23 mouse cellular contexts compared by ENCODE assay signal in the genomic region with DNA sequence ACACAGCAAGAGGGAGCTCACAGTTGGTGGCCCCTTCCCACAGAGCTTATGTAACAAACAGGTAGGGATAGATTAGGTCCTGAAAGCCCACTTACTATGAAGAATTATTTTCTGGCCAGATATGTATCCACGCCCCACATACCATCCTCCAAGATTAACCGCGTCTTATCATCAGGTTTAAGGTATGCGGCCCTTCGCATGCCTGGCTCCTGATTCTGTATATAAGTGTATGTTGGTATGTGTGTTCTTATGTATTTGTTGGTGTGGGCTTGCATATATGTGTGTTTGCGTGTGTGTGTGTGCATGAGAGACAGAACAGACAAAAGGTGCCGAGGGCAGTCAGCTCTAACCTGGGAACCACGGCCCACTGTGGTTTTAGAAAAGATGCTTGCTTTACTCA.
A peak's percentile ranks its signal among the peaks of the same experiment; 100 is the strongest.
DNase-seq lines count a peak whose midpoint lies in the region; ATAC-seq lines count a peak whose summit lies in the region.
"Had no signal": no experiment of that assay in that cellular context is flagged by ENCODE, and none has a peak within 500 bp of the region (broad histone marks: within the 10 kb centered on the region; RNA-seq: fewer than 3 reads in every experiment).

No protein-coding gene starts in this region.

- H3K27me3 ChIP-seq in embryonic facial prominence, embryonic 14.5 days (replicated peaks; ENCODE audit: control insufficient read depth, insufficient read depth, low read length): no peaks in the 10 kb centered on the region
- H3K27me3 ChIP-seq in embryonic facial prominence, embryonic 10.5 days (replicated peaks; ENCODE audit: low read depth, poor library complexity, severe bottlenecking): no peaks in the 10 kb centered on the region
- no peaks in the 10 kb centered on the region for H3K27me3 ChIP-seq in heart, embryonic 15.5 days
- H3K27me3 ChIP-seq in heart, embryonic 12.5 days (replicated peaks): no peaks in the 10 kb centered on the region
- H3K27me3 ChIP-seq in lung, embryonic 15.5 days: no peaks in the 10 kb centered on the region
- H3K27me3 ChIP-seq: embryonic facial prominence, embryonic 15.5 days; hindbrain, embryonic 12.5 days; hindbrain, embryonic 15.5 days had no signal

- H3K9me3 ChIP-seq in embryonic facial prominence, embryonic 14.5 days (ENCODE audit: control insufficient read depth, low read length): no peaks in the 10 kb centered on the region
- H3K9me3 ChIP-seq in embryonic facial prominence, embryonic 10.5 days: no peaks in the 10 kb centered on the region
- H3K9me3 ChIP-seq in heart, embryonic 15.5 days (replicated peaks): no peaks in the 10 kb centered on the region
- no peaks in the 10 kb centered on the region for H3K9me3 ChIP-seq in heart, embryonic 12.5 days (replicated peaks)
- H3K9me3 ChIP-seq in lung, embryonic 15.5 days: no peaks in the 10 kb centered on the region
- H3K9me3 ChIP-seq: embryonic facial prominence, embryonic 15.5 days; heart, embryonic 10.5 days; hindbrain, embryonic 12.5 days; hindbrain, embryonic 15.5 days had no signal

- H3K4me1 ChIP-seq in embryonic facial prominence, embryonic 14.5 days (ENCODE audit: control insufficient read depth, insufficient read depth, low read length): peaks cover 4% of the 10 kb centered on the region; the same call in 1 of the 2 replicates
- peaks cover 11% of the 10 kb centered on the region for H3K4me1 ChIP-seq in embryonic facial prominence, embryonic 10.5 days
- peaks cover 3% of the 10 kb centered on the region; the same call in 1 of the 2 replicates for H3K4me1 ChIP-seq in heart, embryonic 15.5 days (replicated peaks)
- H3K4me1 ChIP-seq in heart, embryonic 12.5 days (replicated peaks): peaks cover 11% of the 10 kb centered on the region; the same call in 1 of the 2 replicates
- 0 out of 2 replicates have a peak, but pooled peaks cover 5% of the 10 kb centered on the region for H3K4me1 ChIP-seq in lung, embryonic 15.5 days
- H3K4me1 ChIP-seq: embryonic facial prominence, embryonic 15.5 days; heart, embryonic 10.5 days; hindbrain, embryonic 12.5 days; hindbrain, embryonic 15.5 days had no signal

- peaks cover 32% of the 10 kb centered on the region for H3K36me3 ChIP-seq in embryonic facial prominence, embryonic 14.5 days (ENCODE audit: control insufficient read depth, insufficient read depth, low read length)
- H3K36me3 ChIP-seq in embryonic facial prominence, embryonic 10.5 days (replicated peaks): peaks cover 38% of the 10 kb centered on the region
- H3K36me3 ChIP-seq in heart, embryonic 15.5 days: no peaks in the 10 kb centered on the region
- 0 out of 2 replicates have a peak, but pooled peaks cover 5% of the 10 kb centered on the region for H3K36me3 ChIP-seq in heart, embryonic 12.5 days
- peaks cover 6% of the 10 kb centered on the region; the same call in 1 of the 2 replicates for H3K36me3 ChIP-seq in lung, embryonic 15.5 days
- H3K36me3 ChIP-seq: hindbrain, embryonic 12.5 days; hindbrain, embryonic 15.5 days had no signal

- 0 out of 2 replicates have a peak overlapping the region, but pooled peaks have one; percentile 10 for H3K27ac ChIP-seq in embryonic facial prominence, embryonic 14.5 days (replicated peaks; ENCODE audit: low read depth, low read length)
- H3K27ac ChIP-seq in embryonic facial prominence, embryonic 10.5 days (replicated peaks): no peak overlapping the region
- H3K27ac ChIP-seq in heart, embryonic 15.5 days: peak overlapping the region; percentile 27; the same call in 1 of the 2 replicates
- no peak overlapping the region for H3K27ac ChIP-seq in heart, embryonic 12.5 days (ENCODE audit: poor library complexity, severe bottlenecking)
- peak overlapping the region; percentile 8; the same call in 1 of the 2 replicates for H3K27ac ChIP-seq in lung, embryonic 15.5 days
- H3K27ac ChIP-seq: embryonic facial prominence, embryonic 15.5 days; gastrocnemius, adult 2 months; heart, embryonic 10.5 days; hindbrain, embryonic 12.5 days; hindbrain, embryonic 15.5 days had no signal

- WGBS in embryonic facial prominence, embryonic 14.5 days: 90% methylated on average over 8 of the region's 8 CpGs
- 96% methylated on average over 8 of the region's 8 CpGs for WGBS in embryonic facial prominence, embryonic 10.5 days
- WGBS in heart, embryonic 15.5 days: 75% methylated on average over 8 of the region's 8 CpGs
- 77% methylated on average over 8 of the region's 8 CpGs for WGBS in heart, embryonic 12.5 days
- WGBS in lung, embryonic 15.5 days: 75% methylated on average over 8 of the region's 8 CpGs

- H3K4me2 ChIP-seq in embryonic facial prominence, embryonic 14.5 days (ENCODE audit: low read depth, low read length): no peak overlapping the region
- no peak overlapping the region for H3K4me2 ChIP-seq in heart, embryonic 15.5 days
- H3K4me2 ChIP-seq in heart, embryonic 12.5 days: no peak overlapping the region
- H3K4me2 ChIP-seq in lung, embryonic 15.5 days: no peak overlapping the region
- H3K4me2 ChIP-seq: embryonic facial prominence, embryonic 15.5 days; hindbrain, embryonic 12.5 days; hindbrain, embryonic 15.5 days had no signal

- no peak overlapping the region for H3K9ac ChIP-seq in embryonic facial prominence, embryonic 14.5 days (ENCODE audit: low read depth, low read length)
- no peak overlapping the region for H3K9ac ChIP-seq in heart, embryonic 15.5 days
- H3K9ac ChIP-seq in heart, embryonic 12.5 days: no peak overlapping the region
- no peak overlapping the region for H3K9ac ChIP-seq in lung, embryonic 15.5 days
- H3K9ac ChIP-seq: embryonic facial prominence, embryonic 15.5 days; forebrain, postnatal 0 days; hindbrain, embryonic 12.5 days; hindbrain, embryonic 15.5 days had no signal

- DNase-seq in embryonic facial prominence, embryonic 14.5 days (ENCODE audit: low spot score): no peak
- DNase-seq in embryonic facial prominence, embryonic 10.5 days (ENCODE audit: low spot score): no peak
- no peak for DNase-seq in lung, postnatal 14 days
- DNase-seq: adrenal gland, adult 8-10 months; adrenal gland, postnatal 25 days; cerebellum, adult 11-12 months; cerebellum, adult 8-10 months; cerebellum, postnatal 10 days; cerebellum, postnatal 36 days; embryo, embryonic 11 days; forebrain, postnatal 0 days; gastrocnemius, adult 2 months; gastrocnemius, postnatal 14 days; heart, adult 18-20 months had no signal

- no peak overlapping the region for H3K4me3 ChIP-seq in embryonic facial prominence, embryonic 14.5 days (ENCODE audit: low read depth, low read length)
- no peak overlapping the region for H3K4me3 ChIP-seq in embryonic facial prominence, embryonic 10.5 days
- no peak overlapping the region for H3K4me3 ChIP-seq in heart, embryonic 15.5 days
- H3K4me3 ChIP-seq in heart, embryonic 12.5 days: no peak overlapping the region
- no peak overlapping the region for H3K4me3 ChIP-seq in lung, embryonic 15.5 days
- H3K4me3 ChIP-seq: embryonic facial prominence, embryonic 15.5 days; gastrocnemius, adult 2 months; heart, embryonic 10.5 days; hindbrain, embryonic 12.5 days; hindbrain, embryonic 15.5 days had no signal

- no peak for ATAC-seq in embryonic facial prominence, embryonic 14.5 days (ENCODE audit: low read depth)
- no peak for ATAC-seq in heart, embryonic 15.5 days (replicated peaks; ENCODE audit: insufficient number of reproducible peaks, insufficient read depth, low FRiP score, low read depth)
- no peak for ATAC-seq in heart, embryonic 12.5 days (ENCODE audit: insufficient number of reproducible peaks, low FRiP score)
- ATAC-seq in lung, embryonic 15.5 days (ENCODE audit: borderline replicate concordance, extremely low read depth, low FRiP score, low TSS enrichment): no peak
- ATAC-seq: activated CD4-positive, CD25-positive, alpha-beta regulatory T cell, adult 4 months; forebrain, embryonic 14.5 days; forebrain, postnatal 0 days had no signal

Comparison
In these comparisons a context has a peak if more than half of its experiments do, and no peak if none do; other contexts are left out.
1. H3K27ac ChIP-seq: peak in embryonic facial prominence, embryonic 14.5 days (single experiment), heart, embryonic 15.5 days (single experiment) and lung, embryonic 15.5 days (single experiment); none in embryonic facial prominence, embryonic 10.5 days (single experiment) and heart, embryonic 12.5 days (single experiment).